Mouse (Mus musculus): ENCODE results near the gene Phyhd1. TPM values are rescaled to one million over a fixed set of nuclear protein-coding genes. Genes with fewer than 3 reads are reported as not detected.

Gene Phyhd1
- polyA plus RNA-seq, 1 experiment from 2014 or later = 2.9 TPM

GRCm38 (mm10) chr2:30311481-30311880, 45.5 kb downstream of the Phyhd1 start:
- no peak for DNase-seq (ENCODE audit: low spot score)
- no peaks in the 10 kb centered on the region for H3K4me1 ChIP-seq
- H3K4me3 ChIP-seq = no peak overlapping the region
- H3K27me3 ChIP-seq (replicated peaks; ENCODE audit: low read depth, poor library complexity, severe bottlenecking) = no peaks in the 10 kb centered on the region
- 98% methylated on average over 2 of the region's 2 CpGs for WGBS
- peaks cover 98% of the 10 kb centered on the region for H3K36me3 ChIP-seq (replicated peaks)
- no peaks in the 10 kb centered on the region for H3K9me3 ChIP-seq
- H3K27ac ChIP-seq (replicated peaks) = no peak overlapping the region

- no peak for DNase-seq (ENCODE audit: low spot score)
- H3K36me3 ChIP-seq (replicated peaks) = peaks cover 98% of the 10 kb centered on the region
- no peaks in the 10 kb centered on the region for H3K4me1 ChIP-seq
- WGBS = 94% methylated on average over 4 of the region's 4 CpGs
- H3K27ac ChIP-seq (replicated peaks) = no peak overlapping the region
- H3K9me3 ChIP-seq = no peaks in the 10 kb centered on the region
- no peaks in the 10 kb centered on the region for H3K27me3 ChIP-seq (replicated peaks; ENCODE audit: low read depth, poor library complexity, severe bottlenecking)
- no peak overlapping the region for H3K4me3 ChIP-seq
Observed at GRCm38 (mm10) chr2:30316136-30316535, 50.1 kb downstream of the Phyhd1 start.

- Histone ChIP-seq H3K4me3 (no peak overlapping the region), H3K4me1 (no peaks in the 10 kb centered on the region), H3K9me3 (no peaks in the 10 kb centered on the region), H3K27me3 (replicated peaks; ENCODE audit: low read depth, poor library complexity, severe bottlenecking) (no peaks in the 10 kb centered on the region), H3K36me3 (replicated peaks) (peaks cover 100% of the 10 kb centered on the region), H3K27ac (replicated peaks) (no peak overlapping the region)
- 91% methylated on average over 5 of the region's 5 CpGs for WGBS
- no peak for DNase-seq (ENCODE audit: low spot score)
Observed at GRCm38 (mm10) chr2:30316955-30317354, 51.0 kb downstream of the Phyhd1 start.

- H3K9me3 ChIP-seq = no peaks in the 10 kb centered on the region
- H3K27me3 ChIP-seq (replicated peaks; ENCODE audit: low read depth, poor library complexity, severe bottlenecking) = no peaks in the 10 kb centered on the region
- no peak overlapping the region for H3K4me3 ChIP-seq
- DNase-seq (ENCODE audit: low spot score) = no peak
- 92% methylated on average over 4 of the region's 4 CpGs for WGBS
- peaks cover 100% of the 10 kb centered on the region for H3K36me3 ChIP-seq (replicated peaks)
- no peak overlapping the region for H3K27ac ChIP-seq (replicated peaks)
- no peaks in the 10 kb centered on the region for H3K4me1 ChIP-seq
Observed at GRCm38 (mm10) chr2:30319260-30319659, 53.3 kb downstream of the Phyhd1 start.

- peaks cover 100% of the 10 kb centered on the region for H3K36me3 ChIP-seq (replicated peaks)
- H3K9me3 ChIP-seq = no peaks in the 10 kb centered on the region
- DNase-seq (ENCODE audit: low spot score) = no peak
- no peak overlapping the region for H3K27ac ChIP-seq (replicated peaks)
- H3K4me1 ChIP-seq = no peaks in the 10 kb centered on the region
- 93% methylated on average over 7 of the region's 7 CpGs for WGBS
- H3K4me3 ChIP-seq = no peak overlapping the region
- H3K27me3 ChIP-seq (replicated peaks; ENCODE audit: low read depth, poor library complexity, severe bottlenecking) = no peaks in the 10 kb centered on the region
Observed at GRCm38 (mm10) chr2:30323111-30323510, 57.1 kb downstream of the Phyhd1 start.

- no peaks in the 10 kb centered on the region for H3K4me1 ChIP-seq
- H3K36me3 ChIP-seq (replicated peaks) = peaks cover 100% of the 10 kb centered on the region
- no peak for DNase-seq (ENCODE audit: low spot score)
- no peak overlapping the region for H3K4me3 ChIP-seq
- no peak overlapping the region for H3K27ac ChIP-seq (replicated peaks)
- 95% methylated on average over 5 of the region's 5 CpGs for WGBS
- no peaks in the 10 kb centered on the region for H3K9me3 ChIP-seq
- no peaks in the 10 kb centered on the region for H3K27me3 ChIP-seq (replicated peaks; ENCODE audit: low read depth, poor library complexity, severe bottlenecking)
Observed at GRCm38 (mm10) chr2:30325296-30325695, 59.3 kb downstream of the Phyhd1 start.

- H3K9me3 ChIP-seq = no peaks in the 10 kb centered on the region
- H3K36me3 ChIP-seq (replicated peaks) = peaks cover 100% of the 10 kb centered on the region
- H3K27ac ChIP-seq (replicated peaks) = no peak overlapping the region
- 89% methylated on average over 7 of the region's 7 CpGs for WGBS
- no peaks in the 10 kb centered on the region for H3K27me3 ChIP-seq (replicated peaks; ENCODE audit: low read depth, poor library complexity, severe bottlenecking)
- no peaks in the 10 kb centered on the region for H3K4me1 ChIP-seq
- H3K4me3 ChIP-seq = no peak overlapping the region
- DNase-seq (ENCODE audit: low spot score) = no peak
Observed at GRCm38 (mm10) chr2:30327276-30327675, 61.3 kb downstream of the Phyhd1 start.

- no peak for DNase-seq (ENCODE audit: low spot score)
- 93% methylated on average over 3 of the region's 3 CpGs for WGBS
- H3K9me3 ChIP-seq = no peaks in the 10 kb centered on the region
- no peak overlapping the region for H3K4me3 ChIP-seq
- H3K27me3 ChIP-seq (replicated peaks; ENCODE audit: low read depth, poor library complexity, severe bottlenecking) = no peaks in the 10 kb centered on the region
- peaks cover 100% of the 10 kb centered on the region for H3K36me3 ChIP-seq (replicated peaks)
- no peaks in the 10 kb centered on the region for H3K4me1 ChIP-seq
- no peak overlapping the region for H3K27ac ChIP-seq (replicated peaks)
Observed at GRCm38 (mm10) chr2:30328791-30329190, 62.8 kb downstream of the Phyhd1 start.

Other genes starting within 250 kb of the Phyhd1 start
- gene Wdr34, start 217.3 kb upstream of the Phyhd1 start, polyA plus RNA-seq (2016; fragmentation: Nextera tagmentation; extraction: Ambion mirVana) = 29.4 and 32.9 TPM in 2 replicates
- 870 and 873 TPM in 2 replicates for gene Set, start 208.8 kb upstream of the Phyhd1 start, polyA plus RNA-seq (2016; fragmentation: Nextera tagmentation; extraction: Ambion mirVana)
- gene Pkn3, start 188.5 kb upstream of the Phyhd1 start, polyA plus RNA-seq (2016; fragmentation: Nextera tagmentation; extraction: Ambion mirVana) = 12.7 and 13.9 TPM in 2 replicates
- gene Zdhhc12, start 172.6 kb upstream of the Phyhd1 start, polyA plus RNA-seq (2016; fragmentation: Nextera tagmentation; extraction: Ambion mirVana) = 35.2 and 37.7 TPM in 2 replicates
- 7.1 and 7.4 TPM in 2 replicates for gene Zer1, start 141.6 kb upstream of the Phyhd1 start, polyA plus RNA-seq (2016; fragmentation: Nextera tagmentation; extraction: Ambion mirVana)
- gene Tbc1d13, start 132.5 kb upstream of the Phyhd1 start, polyA plus RNA-seq (2016; fragmentation: Nextera tagmentation; extraction: Ambion mirVana) = 8.1 and 8.2 TPM in 2 replicates
- 18.3 and 19.9 TPM in 2 replicates for gene Endog, start 94.7 kb upstream of the Phyhd1 start, polyA plus RNA-seq (2016; fragmentation: Nextera tagmentation; extraction: Ambion mirVana)
- 95.4 and 98.5 TPM in 2 replicates for gene Spout1, start 87.7 kb upstream of the Phyhd1 start, polyA plus RNA-seq (2016; fragmentation: Nextera tagmentation; extraction: Ambion mirVana)
- gene Kyat1, start 60.4 kb upstream of the Phyhd1 start, polyA plus RNA-seq (2016; fragmentation: Nextera tagmentation; extraction: Ambion mirVana) = 8.2 and 8.3 TPM in 2 replicates
- gene Lrrc8a, start 28.5 kb upstream of the Phyhd1 start, polyA plus RNA-seq (2016; fragmentation: Nextera tagmentation; extraction: Ambion mirVana) = 46.5 and 47.5 TPM in 2 replicates
- gene Gm28035, start 25.6 kb upstream of the Phyhd1 start, polyA plus RNA-seq (2016; fragmentation: Nextera tagmentation; extraction: Ambion mirVana) = 0.05 and 0.09 TPM in 2 replicates
- not detected in 2 replicates for gene Gm28038, start 14.8 kb downstream of the Phyhd1 start, polyA plus RNA-seq (2016; fragmentation: Nextera tagmentation; extraction: Ambion mirVana)
- 23.9 and 24.0 TPM in 2 replicates for gene Dolk, start 20.1 kb downstream of the Phyhd1 start, polyA plus RNA-seq (2016; fragmentation: Nextera tagmentation; extraction: Ambion mirVana)
- 68.0 and 76.6 TPM in 2 replicates for gene Nup188, start 20.2 kb downstream of the Phyhd1 start, polyA plus RNA-seq (2016; fragmentation: Nextera tagmentation; extraction: Ambion mirVana)
- 84.8 and 85.6 TPM in 2 replicates for gene Sh3glb2, start 93.1 kb downstream of the Phyhd1 start, polyA plus RNA-seq (2016; fragmentation: Nextera tagmentation; extraction: Ambion mirVana)
- gene Miga2, start 98.0 kb downstream of the Phyhd1 start, polyA plus RNA-seq (2016; fragmentation: Nextera tagmentation; extraction: Ambion mirVana) = 29.3 and 30.8 TPM in 2 replicates
- 46.2 and 47.9 TPM in 2 replicates for gene Dolpp1, start 126.1 kb downstream of the Phyhd1 start, polyA plus RNA-seq (2016; fragmentation: Nextera tagmentation; extraction: Ambion mirVana)
- 19.9 and 20.3 TPM in 2 replicates for gene Crat, start 149.6 kb downstream of the Phyhd1 start, polyA plus RNA-seq (2016; fragmentation: Nextera tagmentation; extraction: Ambion mirVana)
- 161 and 162 TPM in 2 replicates for gene Ptpa, start 149.8 kb downstream of the Phyhd1 start, polyA plus RNA-seq (2016; fragmentation: Nextera tagmentation; extraction: Ambion mirVana)
- 2.8 and 3.4 TPM in 2 replicates for gene Ier5l, start 208.0 kb downstream of the Phyhd1 start, polyA plus RNA-seq (2016; fragmentation: Nextera tagmentation; extraction: Ambion mirVana)

All from embryonic facial prominence, embryonic 10.5 days (tissue).